Mouse (Mus musculus) cerebellum, adult 2 months (tissue): Measurements from ENCODE around the gene Dst.

Experiments
- CTCF ChIP-seq: fragments of 200-500 bp; IDR thresholded peaks from 2 replicates; pipeline ENCODE4 v1.5.1; 2011; ENCODE audit warnings: low read depth, mild to moderate bottlenecking, control low read depth, low read length, moderate library complexity, borderline replicate concordance; ENCODE audit not compliant: insufficient read depth
- POLR2A ChIP-seq: fragments of 200-500 bp; IDR thresholded peaks from 2 replicates; pipeline ENCODE4 v1.6.1; 2011; ENCODE audit warnings: low read length, control low read depth, borderline replicate concordance; ENCODE audit not compliant: insufficient read depth

DNA sequence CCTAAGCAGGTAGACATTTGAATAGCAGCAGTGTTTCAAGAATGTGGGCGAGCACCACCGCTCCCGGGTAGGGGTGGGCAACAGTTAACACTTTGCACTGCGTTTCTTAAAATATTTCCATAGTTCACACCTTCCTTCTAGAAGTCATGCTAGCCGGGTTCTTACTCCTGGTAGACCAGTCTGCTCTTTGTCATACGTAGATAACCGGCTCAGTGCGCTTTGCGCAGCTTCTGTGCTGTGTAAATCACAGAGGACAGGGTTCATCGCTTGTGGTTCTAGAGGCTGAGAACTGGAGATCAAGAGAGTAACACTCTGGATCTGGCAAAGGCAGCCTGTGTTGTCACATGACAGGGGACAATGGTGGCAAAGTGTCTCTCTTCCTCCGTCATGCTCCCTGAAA lies 208.4 kb downstream of the Dst start:
- TF ChIP-seq POLR2A (no peak), CTCF (no peak)
